Mouse (Mus musculus) thymus, postnatal 14 days (tissue): ENCODE results near the gene H2al2a.
"Not testable (repeated sequence)": the region's sequence is repeated elsewhere in the genome, so short reads cannot be mapped to it uniquely, and the experiment has no call there.

Experiments used
- DNase-seq: peaks from one replicate; pipeline ENCODE4 v3.0.0; 2021

H2al2a gene

DNA sequence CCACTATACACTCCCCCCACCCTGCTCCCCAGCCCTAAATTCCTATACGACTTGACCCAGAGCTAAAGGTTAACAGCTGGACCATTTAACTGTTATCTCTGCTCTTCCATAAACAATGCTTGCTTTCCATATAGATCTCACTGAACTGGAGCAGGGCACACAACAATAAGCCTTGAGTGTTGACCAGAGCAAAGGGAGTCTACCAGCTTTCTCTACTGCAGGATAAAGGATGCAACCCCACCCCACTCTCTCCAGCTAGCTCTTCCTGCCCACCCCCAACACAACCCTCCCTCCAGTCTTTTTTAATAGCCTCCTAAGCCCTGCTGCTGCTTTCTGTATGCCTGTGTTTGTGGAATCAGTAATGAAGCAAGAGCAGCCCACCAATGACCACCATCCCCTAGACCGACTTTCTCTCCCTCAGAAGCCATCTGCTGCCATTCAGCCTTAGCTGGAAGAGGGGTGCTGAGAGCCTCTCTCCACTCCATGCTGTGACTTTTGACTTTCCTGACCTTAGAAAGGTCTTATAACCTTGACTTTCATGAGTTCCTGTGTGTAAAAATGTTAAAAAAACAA lies 22.8 kb downstream of the H2al2a start:
- no peak for DNase-seq

DNA sequence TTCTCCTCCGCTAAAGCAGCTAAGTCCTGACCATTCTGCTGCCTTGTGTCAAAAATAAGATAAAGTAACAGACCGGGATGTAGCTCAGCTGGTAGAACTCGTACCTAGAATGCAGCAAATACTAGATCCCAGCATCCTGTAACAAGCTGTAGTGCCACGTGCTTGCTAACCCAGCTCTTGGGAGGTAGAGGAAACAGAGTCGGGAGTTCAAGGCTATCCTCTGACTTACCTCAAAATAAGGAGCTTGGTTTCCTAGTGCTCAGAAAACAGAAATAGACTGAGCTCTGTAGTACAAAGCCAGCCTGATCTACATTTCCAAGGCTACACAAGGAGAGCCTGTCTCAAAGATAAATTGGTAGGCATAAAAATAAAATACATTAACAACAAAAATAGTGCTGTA lies 23.5 kb downstream of the H2al2a start:
- DNase-seq, result no peak

- DNase-seq, result no peak
These were observed 23.9 kb downstream of the H2al2a start for GRCm38 (mm10) chr2:17972843-17973242.

DNA sequence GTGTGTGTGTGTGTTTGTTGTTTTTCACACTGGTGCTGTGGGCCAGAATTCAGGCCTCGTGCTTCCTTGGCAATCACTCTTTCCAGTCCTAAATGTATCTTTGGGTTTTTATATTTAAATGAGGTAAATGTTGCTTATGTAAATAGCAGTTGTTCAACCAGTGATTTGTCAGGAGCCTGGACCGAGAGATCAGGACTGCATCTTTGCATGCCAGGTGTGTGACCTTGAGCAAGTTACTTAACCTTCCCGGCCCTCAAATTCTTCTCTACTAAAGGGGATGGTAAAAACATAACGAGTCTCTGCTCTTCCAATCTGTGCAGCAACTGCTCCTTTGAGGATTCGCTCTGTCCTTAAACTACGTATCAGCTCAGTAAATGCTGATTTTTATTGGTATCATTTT lies 25.4 kb downstream of the H2al2a start:
- DNase-seq, result no peak

- no peak for DNase-seq
These were observed 26.1 kb downstream of the H2al2a start for GRCm38 (mm10) chr2:17970662-17971061.

DNA sequence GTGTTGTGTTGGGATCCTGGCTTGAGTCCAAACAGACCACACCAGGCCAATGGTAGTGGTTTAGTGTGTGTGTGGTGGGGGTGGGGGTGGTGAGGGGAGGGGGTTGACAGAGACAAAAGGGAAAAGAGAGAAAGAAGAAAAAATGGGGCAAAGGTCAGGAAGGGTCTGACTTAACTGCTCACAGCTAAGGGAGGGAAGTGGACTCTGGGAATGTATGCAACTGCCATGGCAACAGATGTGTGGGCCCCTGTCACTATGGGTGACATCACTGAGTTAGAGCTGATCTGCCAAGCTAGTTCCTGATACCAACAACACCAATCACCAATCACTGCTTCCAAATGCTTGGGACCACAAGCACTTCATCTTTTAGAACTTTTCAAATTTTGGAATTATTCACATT lies 26.6 kb downstream of the H2al2a start:
- DNase-seq, result no peak

DNA sequence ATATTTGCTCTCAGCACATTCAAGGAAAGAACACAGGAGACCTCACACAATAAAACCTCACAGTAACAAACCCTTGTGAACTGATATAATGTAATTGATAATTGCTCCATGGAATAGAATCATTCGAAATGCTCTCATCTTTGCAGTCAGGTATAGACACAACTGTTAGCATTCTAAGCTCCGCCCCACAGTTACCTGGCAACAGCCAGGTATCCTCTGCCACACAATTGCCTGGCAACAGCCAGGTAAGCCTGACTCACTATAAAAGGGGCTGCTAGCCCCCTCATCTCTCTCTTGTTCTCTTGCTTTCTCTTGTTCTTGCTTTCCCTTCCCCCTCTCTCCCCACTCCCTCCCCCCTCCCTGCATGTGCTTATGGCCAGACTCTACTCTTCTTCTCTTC lies 28.2 kb downstream of the H2al2a start:
- no peak for DNase-seq

- DNase-seq, result not testable (repeated sequence)
These were observed 28.7 kb downstream of the H2al2a start for GRCm38 (mm10) chr2:17968037-17968436.

DNA sequence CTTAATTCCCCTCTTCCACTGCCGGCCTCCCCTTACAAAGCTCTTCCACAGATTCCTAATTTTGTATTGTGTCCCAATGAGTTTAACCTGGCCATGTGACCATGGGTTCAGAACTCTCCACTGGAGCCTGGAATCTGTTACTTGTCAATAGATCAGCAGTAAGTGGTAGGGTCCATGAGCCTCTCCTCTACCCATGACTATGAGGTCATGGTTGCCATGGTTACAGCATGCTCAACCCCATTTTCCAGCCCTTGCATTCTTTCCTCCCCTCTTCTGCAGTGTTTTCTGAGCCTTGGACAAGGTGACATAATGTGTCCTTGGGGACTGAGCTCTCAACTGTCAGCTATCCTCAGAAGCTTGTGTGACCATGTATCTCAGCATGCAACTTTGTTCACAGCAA lies 37.3 kb downstream of the H2al2a start:
- no peak for DNase-seq

DNA sequence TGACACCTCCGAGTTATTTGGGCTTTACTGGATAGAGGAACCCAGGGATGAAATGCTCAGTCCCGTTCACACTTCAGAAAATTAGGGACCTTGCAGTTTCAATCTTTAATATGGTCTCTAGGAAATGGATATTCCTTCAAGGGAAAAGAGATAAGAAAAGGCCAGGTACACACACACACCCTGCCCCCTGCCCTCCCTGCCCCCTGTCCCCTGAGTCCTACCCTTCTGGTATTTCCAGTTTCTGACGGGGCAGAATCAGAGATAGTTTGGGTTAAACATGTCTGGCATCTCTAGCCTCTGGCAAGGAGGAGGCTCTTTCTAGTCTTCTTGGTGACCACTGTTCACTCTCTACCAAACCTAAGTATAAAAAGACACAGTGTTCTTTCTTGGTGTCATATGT lies 49.9 kb downstream of the H2al2a start:
- DNase-seq, result no peak
